Mouse (Mus musculus) bone marrow macrophage, adult 2 months (primary cell): Measurements from ENCODE around the gene Mindy1.

ENCODE experiments used
- CTCF ChIP-seq: IDR thresholded peaks from 2 replicates; pipeline ENCODE4 v1.5.1; 2012; ENCODE audit warnings: low read depth, mild to moderate bottlenecking, low read length, moderate library complexity
- POLR2A ChIP-seq: IDR thresholded peaks from 2 replicates; pipeline ENCODE4 v1.6.1; 2012; ENCODE audit warnings: mild to moderate bottlenecking, low read depth, low read length, borderline replicate concordance

DNA sequence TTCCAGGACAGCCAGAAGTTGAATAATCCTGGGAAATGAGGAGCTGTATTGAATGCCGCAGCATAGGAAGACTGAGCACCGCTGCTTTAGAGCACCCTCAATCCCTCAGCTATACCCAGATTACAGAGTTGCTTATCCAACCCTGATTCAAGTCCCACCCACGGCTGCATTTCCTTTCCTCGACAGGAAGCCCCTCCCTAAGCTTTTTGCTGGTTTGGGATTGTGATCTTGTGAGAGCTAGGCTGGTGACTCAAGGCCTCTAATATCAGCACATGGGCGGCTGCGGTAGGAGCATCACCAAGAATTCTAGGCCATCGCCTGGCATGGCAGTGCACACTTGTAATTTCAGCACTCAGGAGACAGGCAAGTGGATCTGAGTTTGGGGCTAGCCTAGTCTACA lies 5.4 kb downstream of the Mindy1 start:
- TF ChIP-seq POLR2A (no peak), CTCF (no peak)
